Mouse (Mus musculus) CD4-positive helper T cell, adult 2 months (primary cell): ENCODE data around the gene Map1lc3b.

Experiments used
- DNase-seq: peaks from one replicate; pipeline ENCODE4 v3.0.0-alpha.2; 2012; ENCODE audit warnings: low read depth, missing footprints, low spot score

Gene Map1lc3b

GRCm38 (mm10) chr8:121590203-121591177 lies at the start of gene Map1lc3b:
TSS of gene Map1lc3b (plus strand) at chr8:121590361.
- peak; percentile 95 for DNase-seq

GRCm38 (mm10) chr8:121541862-121542261 lies 48.3 kb upstream of the Map1lc3b start:
- no peak for DNase-seq

GRCm38 (mm10) chr8:121542901-121543300 lies 47.3 kb upstream of the Map1lc3b start:
- DNase-seq, result no peak

GRCm38 (mm10) chr8:121544276-121544785 lies 45.8 kb upstream of the Map1lc3b start, which contains the start of gene 1700018B08Rik:
TSS of gene 1700018B08Rik (minus strand) at chr8:121544320.
- no peak for DNase-seq

- DNase-seq, result no peak
Measured at GRCm38 (mm10) chr8:121544936-121545335, 45.2 kb upstream of the Map1lc3b start.

GRCm38 (mm10) chr8:121547132-121547531 lies 43.0 kb upstream of the Map1lc3b start:
- DNase-seq, result peak; percentile 77

- no peak for DNase-seq
Measured at GRCm38 (mm10) chr8:121550056-121550455, 40.1 kb upstream of the Map1lc3b start.

- no peak for DNase-seq
Measured at GRCm38 (mm10) chr8:121551065-121551985, 38.8 kb upstream of the Map1lc3b start.

GRCm38 (mm10) chr8:121552506-121552905 lies 37.7 kb upstream of the Map1lc3b start:
- no peak for DNase-seq

GRCm38 (mm10) chr8:121553831-121554475 lies 36.2 kb upstream of the Map1lc3b start:
- no peak for DNase-seq

GRCm38 (mm10) chr8:121557746-121558145 lies 32.4 kb upstream of the Map1lc3b start:
- DNase-seq, result no peak

- DNase-seq, result no peak
Measured at GRCm38 (mm10) chr8:121558538-121558937, 31.6 kb upstream of the Map1lc3b start.

GRCm38 (mm10) chr8:121559801-121560200 lies 30.4 kb upstream of the Map1lc3b start:
- no peak for DNase-seq

- no peak for DNase-seq
Measured at GRCm38 (mm10) chr8:121560432-121561100, 29.6 kb upstream of the Map1lc3b start.

GRCm38 (mm10) chr8:121561636-121562345 lies 28.4 kb upstream of the Map1lc3b start:
- DNase-seq, result no peak

GRCm38 (mm10) chr8:121562941-121563351 lies 27.2 kb upstream of the Map1lc3b start:
- DNase-seq, result no peak

- DNase-seq, result no peak
Measured at GRCm38 (mm10) chr8:121563701-121564100, 26.5 kb upstream of the Map1lc3b start.

- DNase-seq, result peak; percentile 53
Measured at GRCm38 (mm10) chr8:121568321-121568720, 21.8 kb upstream of the Map1lc3b start.

GRCm38 (mm10) chr8:121570335-121570734 lies 19.8 kb upstream of the Map1lc3b start:
- DNase-seq, result no peak

- no peak for DNase-seq
Measured at GRCm38 (mm10) chr8:121570801-121571200, 19.4 kb upstream of the Map1lc3b start.
